Mouse (Mus musculus): ENCODE results near the gene Olfr117. TPM values are rescaled to one million over a fixed set of nuclear protein-coding genes. Genes with fewer than 3 reads are reported as not detected.

Olfr117 gene
- not detected for polyA plus RNA-seq (2014; fragmentation: Illumina TruSeq; extraction: RNeasy Lipid Tissue Mini Kit (QIAGEN cat#74804); ENCODE audit: low read depth, low replicate concordance)

GRCm38 (mm10) chr17:37663682-37664081 lies at the start of gene Olfr117:
Gene Olfr117 (minus strand): TSS chr17:37663782.

DNA sequence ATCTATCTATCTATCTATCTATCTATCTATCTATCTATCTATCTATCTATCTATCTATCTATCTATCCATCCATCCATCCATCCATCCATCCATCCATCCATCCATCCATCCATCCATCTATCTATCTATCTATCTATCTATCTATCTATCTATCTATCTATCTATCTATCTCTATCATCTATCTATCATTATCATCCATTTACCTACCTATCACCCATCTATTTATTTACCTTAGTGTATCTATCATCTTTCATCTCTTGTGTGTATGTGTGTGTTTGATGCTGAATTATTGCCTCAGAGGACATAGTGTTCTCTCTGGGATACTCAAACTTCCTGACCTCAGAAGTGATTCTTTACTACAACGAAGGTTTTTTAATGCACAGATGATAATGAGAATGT lies 32.7 kb upstream of the Olfr117 start, which contains the start of gene Olfr119:
Gene Olfr119, plus strand, starts transcription at position 301 of the 400 bp plus-strand sequence.

GRCm38 (mm10) chr17:37666688-37667087 lies 3.1 kb upstream of the Olfr117 start, which contains the start of gene Olfr118:
Gene Olfr118 (plus strand): TSS chr17:37666988.

GRCm38 (mm10) chr17:37627009-37627408 lies 36.6 kb downstream of the Olfr117 start, which contains the start of the genes Olfr115 and Olfr116:
Gene Olfr115 (minus strand): TSS chr17:37627109.
Gene Olfr116 (minus strand): TSS chr17:37627199.

Other genes with a start within 250 kb of the Olfr117 start
- gene Olfr108, start 218.3 kb downstream of the Olfr117 start, polyA plus RNA-seq (2014; fragmentation: Illumina TruSeq; extraction: RNeasy Lipid Tissue Mini Kit (QIAGEN cat#74804); ENCODE audit: low read depth, low replicate concordance): not detected
- gene Olfr109, start 204.9 kb downstream of the Olfr117 start, polyA plus RNA-seq (2014; fragmentation: Illumina TruSeq; extraction: RNeasy Lipid Tissue Mini Kit (QIAGEN cat#74804); ENCODE audit: low read depth, low replicate concordance): not detected
- gene H2-M2, start 180.2 kb downstream of the Olfr117 start, polyA plus RNA-seq (2014; fragmentation: Illumina TruSeq; extraction: RNeasy Lipid Tissue Mini Kit (QIAGEN cat#74804); ENCODE audit: low read depth, low replicate concordance): not detected
- gene Olfr110, start 171.3 kb downstream of the Olfr117 start, polyA plus RNA-seq (2014; fragmentation: Illumina TruSeq; extraction: RNeasy Lipid Tissue Mini Kit (QIAGEN cat#74804); ENCODE audit: low read depth, low replicate concordance): not detected
- gene Olfr111, start 155.8 kb downstream of the Olfr117 start, polyA plus RNA-seq (2014; fragmentation: Illumina TruSeq; extraction: RNeasy Lipid Tissue Mini Kit (QIAGEN cat#74804); ENCODE audit: low read depth, low replicate concordance): not detected
- not detected for gene Olfr112, start 94.3 kb downstream of the Olfr117 start, polyA plus RNA-seq (2014; fragmentation: Illumina TruSeq; extraction: RNeasy Lipid Tissue Mini Kit (QIAGEN cat#74804); ENCODE audit: low read depth, low replicate concordance)
- not detected for gene Olfr113, start 86.1 kb downstream of the Olfr117 start, polyA plus RNA-seq (2014; fragmentation: Illumina TruSeq; extraction: RNeasy Lipid Tissue Mini Kit (QIAGEN cat#74804); ENCODE audit: low read depth, low replicate concordance)
- gene Olfr114, start 71.0 kb downstream of the Olfr117 start, polyA plus RNA-seq (2014; fragmentation: Illumina TruSeq; extraction: RNeasy Lipid Tissue Mini Kit (QIAGEN cat#74804); ENCODE audit: low read depth, low replicate concordance): not detected
- not detected for gene Olfr115, start 36.7 kb downstream of the Olfr117 start, polyA plus RNA-seq (2014; fragmentation: Illumina TruSeq; extraction: RNeasy Lipid Tissue Mini Kit (QIAGEN cat#74804); ENCODE audit: low read depth, low replicate concordance)
- not detected for gene Olfr116, start 36.6 kb downstream of the Olfr117 start, polyA plus RNA-seq (2014; fragmentation: Illumina TruSeq; extraction: RNeasy Lipid Tissue Mini Kit (QIAGEN cat#74804); ENCODE audit: low read depth, low replicate concordance)
- not detected for gene Olfr118, start 3.2 kb upstream of the Olfr117 start, polyA plus RNA-seq (2014; fragmentation: Illumina TruSeq; extraction: RNeasy Lipid Tissue Mini Kit (QIAGEN cat#74804); ENCODE audit: low read depth, low replicate concordance)
- gene Olfr119, start 32.8 kb upstream of the Olfr117 start, polyA plus RNA-seq (2014; fragmentation: Illumina TruSeq; extraction: RNeasy Lipid Tissue Mini Kit (QIAGEN cat#74804); ENCODE audit: low read depth, low replicate concordance): not detected
- not detected for gene Olfr120, start 58.0 kb upstream of the Olfr117 start, polyA plus RNA-seq (2014; fragmentation: Illumina TruSeq; extraction: RNeasy Lipid Tissue Mini Kit (QIAGEN cat#74804); ENCODE audit: low read depth, low replicate concordance)
- not detected for gene Olfr121, start 85.1 kb upstream of the Olfr117 start, polyA plus RNA-seq (2014; fragmentation: Illumina TruSeq; extraction: RNeasy Lipid Tissue Mini Kit (QIAGEN cat#74804); ENCODE audit: low read depth, low replicate concordance)
- gene Olfr122, start 104.8 kb upstream of the Olfr117 start, polyA plus RNA-seq (2014; fragmentation: Illumina TruSeq; extraction: RNeasy Lipid Tissue Mini Kit (QIAGEN cat#74804); ENCODE audit: low read depth, low replicate concordance): not detected
- gene Olfr123, start 129.7 kb upstream of the Olfr117 start, polyA plus RNA-seq (2014; fragmentation: Illumina TruSeq; extraction: RNeasy Lipid Tissue Mini Kit (QIAGEN cat#74804); ENCODE audit: low read depth, low replicate concordance): not detected
- not detected for gene Olfr124, start 136.1 kb upstream of the Olfr117 start, polyA plus RNA-seq (2014; fragmentation: Illumina TruSeq; extraction: RNeasy Lipid Tissue Mini Kit (QIAGEN cat#74804); ENCODE audit: low read depth, low replicate concordance)
- not detected for gene Olfr125, start 169.2 kb upstream of the Olfr117 start, polyA plus RNA-seq (2014; fragmentation: Illumina TruSeq; extraction: RNeasy Lipid Tissue Mini Kit (QIAGEN cat#74804); ENCODE audit: low read depth, low replicate concordance)
- not detected for gene Olfr126, start 183.7 kb upstream of the Olfr117 start, polyA plus RNA-seq (2014; fragmentation: Illumina TruSeq; extraction: RNeasy Lipid Tissue Mini Kit (QIAGEN cat#74804); ENCODE audit: low read depth, low replicate concordance)
- gene Olfr127, start 236.7 kb upstream of the Olfr117 start, polyA plus RNA-seq (2014; fragmentation: Illumina TruSeq; extraction: RNeasy Lipid Tissue Mini Kit (QIAGEN cat#74804); ENCODE audit: low read depth, low replicate concordance): not detected

Measured in kidney, adult 10 weeks (tissue).